Mouse (Mus musculus) neutrophil, adult 5-6 weeks (primary cell): ENCODE results near the gene Chrm3. TPM values are rescaled to one million over a fixed set of nuclear protein-coding genes. Genes with fewer than 3 reads are reported as not detected.
A peak's percentile ranks its signal among the peaks of the same experiment; 100 is the strongest.

Experiments used
- ATAC-seq: fragments of 151-379, 151-347 bp; 2 replicates; pipeline ENCODE4 v1.8.0; 2017; ENCODE audit warnings: mild to moderate bottlenecking, moderate TSS enrichment; ENCODE audit not compliant: insufficient number of reproducible peaks, poor library complexity, low FRiP score, severe bottlenecking; ENCODE audit errors: extremely low read depth
- total RNA-seq: library from RNA; stranded (forward); fragments of 200-1000 nt; gene quantifications from 2 replicates; pipeline ENCODE4 v1.2.3, GENCODE M21; 2017

Chrm3 gene
- total RNA-seq, 1 experiment from 2014 or later, result 34.7 TPM

GRCm38 (mm10) chr13:10029944-10030343 is 330.7 kb downstream of the Chrm3 start:
- ATAC-seq, result no peak

GRCm38 (mm10) chr13:10025134-10025533 is 335.5 kb downstream of the Chrm3 start:
- no peak for ATAC-seq

GRCm38 (mm10) chr13:10023112-10023511 is 337.5 kb downstream of the Chrm3 start:
- ATAC-seq, result no peak

GRCm38 (mm10) chr13:10019252-10019651 is 341.4 kb downstream of the Chrm3 start:
- ATAC-seq, result no peak

- no peak for ATAC-seq
Observed at GRCm38 (mm10) chr13:10002916-10003315, 357.7 kb downstream of the Chrm3 start.

GRCm38 (mm10) chr13:9997664-9998328 is 362.9 kb downstream of the Chrm3 start:
- no peak for ATAC-seq

- no peak for ATAC-seq
Observed at GRCm38 (mm10) chr13:9995852-9996251, 364.8 kb downstream of the Chrm3 start.

GRCm38 (mm10) chr13:9993571-9993970 is 367.1 kb downstream of the Chrm3 start:
- no peak for ATAC-seq

- no peak for ATAC-seq
Observed at GRCm38 (mm10) chr13:9992640-9993039, 368.0 kb downstream of the Chrm3 start.

GRCm38 (mm10) chr13:9985648-9986047 is 375.0 kb downstream of the Chrm3 start:
- peak; percentile 53; the same call in 1 of the 2 replicates for ATAC-seq

GRCm38 (mm10) chr13:9983293-9983692 is 377.4 kb downstream of the Chrm3 start:
- ATAC-seq, result no peak

GRCm38 (mm10) chr13:9977699-9978098 is 382.9 kb downstream of the Chrm3 start:
- no peak for ATAC-seq

- no peak for ATAC-seq
Observed at GRCm38 (mm10) chr13:9973742-9974321, 386.8 kb downstream of the Chrm3 start.

GRCm38 (mm10) chr13:9971845-9972244 is 388.8 kb downstream of the Chrm3 start:
- no peak for ATAC-seq

- no peak for ATAC-seq
Observed at GRCm38 (mm10) chr13:9952619-9953018, 408.0 kb downstream of the Chrm3 start.

- no peak for ATAC-seq
Observed at GRCm38 (mm10) chr13:9951376-9951775, 409.3 kb downstream of the Chrm3 start.

GRCm38 (mm10) chr13:9949091-9949490 is 411.6 kb downstream of the Chrm3 start:
- ATAC-seq, result no peak

GRCm38 (mm10) chr13:9940186-9940585 is 420.5 kb downstream of the Chrm3 start:
- ATAC-seq, result no peak

- no peak for ATAC-seq
Observed at GRCm38 (mm10) chr13:9938798-9939485, 421.7 kb downstream of the Chrm3 start.

GRCm38 (mm10) chr13:9932714-9933113 is 427.9 kb downstream of the Chrm3 start:
- no peak for ATAC-seq
